Mouse (Mus musculus) liver, postnatal 0 days (tissue): ENCODE data around the gene Arpc4. TPM values are rescaled to one million over a fixed set of nuclear protein-coding genes. Genes with fewer than 3 reads are reported as not detected.

Experiments used
- ATAC-seq: fragments of 200-750 bp; cut with Nextera tagmentation; 2 replicates; pipeline ENCODE4 v1.8.0; 2017; ENCODE audit warnings: mild to moderate bottlenecking, moderate library complexity
- DNase-seq: peaks from one replicate; pipeline ENCODE4 v3.0.0-alpha.2; 2016
- H3K27ac ChIP-seq: fragments of 300-500 bp; sonication (generic); 2 replicates; pipeline ENCODE4 v1.5.1; 2014; ENCODE audit warnings: antibody characterized with exemption, moderate library complexity, mild to moderate bottlenecking, low read depth
- H3K27me3 ChIP-seq: fragments of 300-500 bp; sonication (generic); 2 replicates; pipeline ENCODE4 v1.6.1; 2014; ENCODE audit warnings: low read length, control low read depth, mixed read lengths; ENCODE audit not compliant: insufficient read depth
- H3K36me3 ChIP-seq: fragments of 300-500 bp; sonication (generic); replicated peaks from 2 replicates; pipeline ENCODE4 v1.6.1; 2014; ENCODE audit warnings: mild to moderate bottlenecking, control low read depth, low read length, moderate library complexity, mixed read lengths; ENCODE audit not compliant: insufficient read depth
- H3K4me1 ChIP-seq: fragments of 300-500 bp; sonication (generic); 2 replicates; pipeline ENCODE4 v1.6.1; 2014; ENCODE audit warnings: antibody characterized with exemption, mild to moderate bottlenecking, control low read depth; ENCODE audit not compliant: insufficient read depth
- H3K4me2 ChIP-seq: fragments of 300-500 bp; sonication (generic); 2 replicates; pipeline ENCODE4 v1.6.1; 2014; ENCODE audit warnings: low read depth, mild to moderate bottlenecking, low read length, moderate library complexity, mixed read lengths
- H3K4me3 ChIP-seq: fragments of 300-500 bp; sonication (generic); 2 replicates; pipeline ENCODE4 v1.5.1; 2014; ENCODE audit warnings: low read depth, low read length
- H3K9ac ChIP-seq: fragments of 300-500 bp; sonication (generic); replicated peaks from 2 replicates; pipeline ENCODE4 v1.6.1; 2014; ENCODE audit warnings: mild to moderate bottlenecking, moderate library complexity
- H3K9me3 ChIP-seq: fragments of 300-500 bp; sonication (generic); 2 replicates; pipeline ENCODE4 v1.6.1; 2016; ENCODE audit warnings: mild to moderate bottlenecking, control low read depth, low read length, mixed read lengths
- CTCF ChIP-seq: sonication (generic); IDR thresholded peaks from 2 replicates; pipeline ENCODE4 v1.5.1; 2016; ENCODE audit warnings: antibody characterized with exemption, low read depth
- EP300 ChIP-seq: IDR thresholded peaks from 2 replicates; pipeline ENCODE4 v1.6.1; 2016; ENCODE audit warnings: antibody characterized with exemption, low read depth, mild to moderate bottlenecking
- WGBS: fragments of 180-500 bp; shearing (Covaris S2); extraction: QIAGEN DNeasy Blood & Tissue Kit; methylation state at CpG from one replicate; pipeline ENCODE4 v1.1.7; 2014; ENCODE audit not compliant: insufficient replicate concordance; 5-methylcytosine and 5-hydroxymethylcytosine counted together
- polyA plus RNA-seq: library from polyadenylated mRNA; unstranded; fragments of >200 nt; fragmentation: Nextera tagmentation; extraction: Ambion mirVana; gene quantifications from 2 replicates; pipeline ENCODE4 v1.2.1, GENCODE M21; 2015

The Arpc4 gene
- polyA plus RNA-seq, 1 experiment from 2014 or later: 198 TPM

DNA sequence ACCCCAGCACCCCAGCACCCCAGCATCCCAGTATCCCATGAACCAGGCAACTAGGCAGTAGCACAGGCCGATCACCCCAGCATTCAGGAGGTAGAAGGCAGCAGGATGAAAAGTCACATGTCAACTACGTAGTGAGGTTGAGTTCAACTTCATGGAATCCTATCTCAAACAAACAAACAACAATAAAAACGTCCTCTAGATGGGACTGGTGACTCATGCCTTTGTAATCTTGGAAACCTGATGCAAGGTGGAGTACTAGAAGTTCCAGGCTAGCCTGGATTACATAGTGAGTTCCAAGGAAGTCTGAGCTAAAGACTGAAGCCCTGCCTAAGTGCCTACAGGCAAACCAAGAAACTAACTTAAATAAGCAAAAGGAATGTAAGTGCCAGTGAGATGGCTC is 52.9 kb downstream of the Arpc4 start:
- ATAC-seq (no peak), DNase-seq (no peak)
- Histone ChIP-seq H3K27ac (no peak overlapping the region), H3K9ac (no peak overlapping the region), H3K4me1 (peaks cover 5% of the 10 kb centered on the region; the same call in 1 of the 2 replicates), H3K4me2 (no peak overlapping the region), H3K36me3 (no peaks in the 10 kb centered on the region), H3K4me3 (no peak overlapping the region), H3K27me3 (no peaks in the 10 kb centered on the region), H3K9me3 (no peaks in the 10 kb centered on the region)
- 47% methylated on average over 3 of the region's 3 CpGs for WGBS
- TF ChIP-seq CTCF (no peak), EP300 (no peak)

DNA sequence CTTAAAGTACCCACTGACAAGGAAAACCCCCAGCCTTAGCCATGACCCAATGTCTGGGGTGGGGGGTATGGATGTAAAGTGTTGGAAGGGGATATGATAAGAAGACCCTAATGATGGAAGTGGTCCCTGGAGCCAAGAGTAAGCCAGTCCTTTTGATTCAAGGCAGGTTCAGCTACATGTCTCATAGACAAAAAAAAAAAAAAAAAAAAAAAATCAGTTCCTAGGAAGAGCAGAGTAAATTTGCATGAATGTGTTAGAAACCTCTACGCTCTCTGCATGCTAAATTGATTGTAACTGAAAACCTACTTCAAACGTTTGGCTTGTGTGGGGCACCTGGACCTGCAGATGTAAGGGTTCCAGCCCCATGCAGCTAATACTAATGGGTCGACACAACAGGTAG is 53.9 kb downstream of the Arpc4 start:
- H3K4me2 ChIP-seq: no peak overlapping the region
- WGBS: 50% methylated on average over 3 of the region's 3 CpGs
- H3K27ac ChIP-seq: peak overlapping the region; percentile 16; the same call in 1 of the 2 replicates
- H3K27me3 ChIP-seq: no peaks in the 10 kb centered on the region
- DNase-seq (no peak), ATAC-seq (no peak)
- peaks cover 5% of the 10 kb centered on the region; the same call in 1 of the 2 replicates for H3K4me1 ChIP-seq
- no peaks in the 10 kb centered on the region for H3K9me3 ChIP-seq
- no peak for TF ChIP-seq CTCF
- TF ChIP-seq EP300: no peak
- H3K9ac ChIP-seq: no peak overlapping the region
- no peaks in the 10 kb centered on the region for H3K36me3 ChIP-seq
- no peak overlapping the region for H3K4me3 ChIP-seq

DNA sequence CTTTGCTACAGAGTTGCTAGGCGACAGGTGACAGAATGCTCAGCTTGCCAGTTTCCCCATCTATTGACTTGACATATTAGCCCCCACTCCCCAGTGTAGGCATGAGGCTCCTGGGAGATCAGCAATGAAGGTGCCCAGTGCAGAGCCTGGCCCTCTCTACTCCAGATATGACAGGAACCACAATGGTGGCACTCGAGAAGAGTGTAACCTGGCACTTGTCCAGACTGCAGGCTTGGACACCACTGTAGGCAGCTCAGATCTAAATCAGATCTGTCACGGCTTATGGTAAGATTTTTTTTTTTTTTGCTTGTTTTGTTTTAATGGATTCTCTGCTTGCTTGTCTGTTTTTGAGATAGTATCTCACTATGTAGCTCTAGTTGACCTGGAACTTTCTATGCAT is 55.7 kb downstream of the Arpc4 start:
- Histone ChIP-seq H3K27ac (no peak overlapping the region), H3K36me3 (no peaks in the 10 kb centered on the region), H3K9ac (no peak overlapping the region), H3K4me2 (no peak overlapping the region), H3K4me1 (peaks cover 5% of the 10 kb centered on the region; the same call in 1 of the 2 replicates), H3K4me3 (no peak overlapping the region), H3K9me3 (no peaks in the 10 kb centered on the region), H3K27me3 (no peaks in the 10 kb centered on the region)
- TF ChIP-seq CTCF (no peak), EP300 (no peak)
- WGBS: 56% methylated on average over 3 of the region's 3 CpGs
- ATAC-seq: no peak
- no peak for DNase-seq

DNA sequence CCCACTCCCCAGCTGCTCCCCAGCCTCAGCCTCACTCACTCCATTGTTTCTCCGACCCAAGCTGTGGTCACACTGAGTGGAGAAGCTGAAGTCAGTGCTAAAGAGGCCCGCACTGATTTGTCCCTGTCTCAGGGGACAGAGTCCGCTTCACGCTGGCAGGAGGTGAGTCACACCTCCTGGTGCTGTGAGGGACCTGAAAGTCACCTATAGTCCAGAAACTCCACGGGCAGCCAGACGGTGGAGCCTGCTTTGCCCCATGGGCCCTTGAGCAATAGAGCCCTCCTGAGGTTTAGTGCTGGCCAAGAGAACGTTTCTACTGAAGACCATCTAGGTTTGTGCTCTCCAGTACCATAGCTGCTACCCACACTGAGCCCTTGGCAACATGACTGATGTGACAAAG is 56.8 kb downstream of the Arpc4 start:
- Histone ChIP-seq H3K9ac (no peak overlapping the region), H3K9me3 (no peaks in the 10 kb centered on the region), H3K27ac (peak overlapping the region; percentile 48; the same call in 1 of the 2 replicates), H3K4me2 (no peak overlapping the region), H3K4me3 (no peak overlapping the region), H3K27me3 (no peaks in the 10 kb centered on the region), H3K36me3 (no peaks in the 10 kb centered on the region), H3K4me1 (peaks cover 5% of the 10 kb centered on the region; the same call in 1 of the 2 replicates)
- 64% methylated on average over 7 of the region's 7 CpGs for WGBS
- TF ChIP-seq CTCF (no peak), EP300 (0 out of 2 replicates have a peak, but pooled peaks have one; percentile 19)
- ATAC-seq (peak; percentile 79), DNase-seq (peak; percentile 44)

DNA sequence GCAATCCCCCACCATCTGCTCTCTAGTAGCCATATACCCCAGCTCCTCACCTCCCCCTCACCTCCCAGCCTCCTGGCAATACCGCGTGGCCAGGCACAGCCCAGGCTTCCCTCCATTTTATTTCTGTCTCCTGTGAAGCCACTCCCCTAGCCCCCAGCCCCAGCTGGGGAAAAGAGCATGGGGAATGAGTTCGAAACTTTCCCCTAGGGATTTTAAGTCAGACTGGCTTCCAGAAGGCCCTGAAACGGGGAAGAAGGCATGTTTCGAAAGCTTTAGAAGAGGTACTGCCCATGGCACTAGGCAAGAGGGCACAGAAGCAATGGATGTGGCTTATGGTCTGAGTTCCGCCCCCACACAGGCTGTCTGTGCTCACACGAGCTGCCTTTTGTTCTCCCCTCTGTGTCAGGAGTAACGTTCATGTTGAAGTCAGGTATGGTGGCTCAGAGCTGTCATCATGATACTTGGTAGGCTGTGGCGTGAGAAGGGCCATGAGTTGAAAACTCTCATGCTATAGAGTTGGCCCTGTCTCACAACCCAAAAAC is 57.8 kb downstream of the Arpc4 start, which contains the start of gene Cidec:
TSS of gene Cidec (minus strand) at position 97 of the 542 bp plus-strand sequence.
- ATAC-seq: no peak
- 63% methylated on average over 9 of the region's 9 CpGs for WGBS
- no peak within 1 kb of the TSS for H3K4me2 ChIP-seq

DNA sequence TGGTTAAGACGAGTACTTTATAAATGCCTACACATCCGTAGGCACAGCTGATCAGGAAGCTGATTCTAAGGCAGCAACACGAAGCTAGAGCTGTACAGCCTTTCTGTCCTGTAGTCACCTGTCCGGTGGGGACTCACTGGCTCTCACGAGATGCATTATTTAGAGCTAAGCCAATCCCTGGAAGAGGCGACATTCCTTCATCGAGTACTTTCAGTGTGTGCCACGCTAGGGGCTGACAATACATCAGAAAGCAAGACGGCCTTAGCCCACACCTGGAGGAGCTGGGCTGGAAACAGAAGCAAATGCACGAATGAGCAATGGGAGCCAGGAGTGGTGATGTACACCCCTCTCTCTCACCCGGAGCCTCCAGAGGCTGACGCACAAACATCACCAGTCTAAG is 59.2 kb downstream of the Arpc4 start:
- H3K4me2 ChIP-seq: no peak overlapping the region

More for the DNA sequence above, 57.8 kb downstream of the Arpc4 start, which contains the start of gene Cidec:
- no peak for TF ChIP-seq EP300
- TF ChIP-seq CTCF: no peak
- Histone ChIP-seq H3K36me3 (no peaks in the 10 kb centered on the region), H3K4me3 (no peak within 1 kb of the TSS), H3K4me1 (peaks cover 5% of the 10 kb centered on the region; the same call in 1 of the 2 replicates), H3K9ac (no peak within 1 kb of the TSS), H3K27ac (peak within 1 kb of the TSS; percentile 48; the same call in 1 of the 2 replicates), H3K27me3 (no peaks in the 10 kb centered on the region), H3K9me3 (no peaks in the 10 kb centered on the region)
- DNase-seq: no peak

More for the DNA sequence above, 59.2 kb downstream of the Arpc4 start:
- peaks cover 5% of the 10 kb centered on the region for H3K4me1 ChIP-seq
- H3K36me3 ChIP-seq: no peaks in the 10 kb centered on the region
- no peak overlapping the region for H3K9ac ChIP-seq
- TF ChIP-seq EP300 (no peak), CTCF (no peak)
- DNase-seq: no peak
- H3K4me3 ChIP-seq: no peak overlapping the region
- H3K9me3 ChIP-seq: no peaks in the 10 kb centered on the region
- H3K27me3 ChIP-seq: no peaks in the 10 kb centered on the region
- WGBS: 71% methylated on average over 12 of the region's 12 CpGs
- no peak overlapping the region for H3K27ac ChIP-seq
- ATAC-seq: no peak
